Mouse (Mus musculus) forebrain, embryonic 16.5 days (tissue): Measurements from ENCODE around the gene Rph3al. TPM values are rescaled to one million over a fixed set of nuclear protein-coding genes. Genes with fewer than 3 reads are reported as not detected.

ENCODE experiments used
- ATAC-seq: fragments of 200-750 bp; cut with Nextera tagmentation; 2 replicates; pipeline ENCODE4 v1.8.0; 2017; ENCODE audit warnings: mild to moderate bottlenecking, moderate library complexity
- H3K27ac ChIP-seq: fragments of 300-500 bp; sonication (generic); 2 replicates; pipeline ENCODE4 v1.5.1; 2014; ENCODE audit warnings: low read length, control low read depth
- H3K27me3 ChIP-seq: fragments of 300-500 bp; sonication (generic); replicated peaks from 2 replicates; pipeline ENCODE4 v1.6.1; 2014; ENCODE audit warnings: low read length; ENCODE audit not compliant: control insufficient read depth, insufficient read depth
- H3K36me3 ChIP-seq: fragments of 300-500 bp; sonication (generic); 2 replicates; pipeline ENCODE4 v1.6.1; 2014; ENCODE audit not compliant: control insufficient read depth, insufficient read depth
- H3K4me1 ChIP-seq: fragments of 300-500 bp; sonication (generic); replicated peaks from 2 replicates; pipeline ENCODE4 v1.6.1; 2014; ENCODE audit warnings: low read length; ENCODE audit not compliant: control insufficient read depth, insufficient read depth
- H3K4me2 ChIP-seq: fragments of 300-500 bp; sonication (generic); 2 replicates; pipeline ENCODE4 v1.6.1; 2014; ENCODE audit warnings: mild to moderate bottlenecking, low read length, control low read depth
- H3K4me3 ChIP-seq: fragments of 300-500 bp; sonication (generic); replicated peaks from 2 replicates; pipeline ENCODE4 v1.5.1; 2014; ENCODE audit warnings: mild to moderate bottlenecking, low read length, control low read depth
- H3K9ac ChIP-seq: fragments of 300-500 bp; sonication (generic); replicated peaks from 2 replicates; pipeline ENCODE4 v1.6.1; 2014; ENCODE audit warnings: low read depth, low read length, control low read depth
- H3K9me3 ChIP-seq: fragments of 300-500 bp; sonication (generic); 2 replicates; pipeline ENCODE4 v1.6.1; 2016; ENCODE audit warnings: low read length; ENCODE audit not compliant: control insufficient read depth
- WGBS: fragments of 180-500 bp; shearing (Covaris S2); extraction: QIAGEN DNeasy Blood & Tissue Kit; methylation state at CpG from one replicate; pipeline ENCODE4 v1.1.7; 2014; 5-methylcytosine and 5-hydroxymethylcytosine counted together
- polyA plus RNA-seq: library from polyadenylated mRNA; unstranded; fragments of >200 nt; fragmentation: Nextera tagmentation; extraction: Ambion mirVana; gene quantifications from 2 replicates; pipeline ENCODE4 v1.2.1, GENCODE M21; 2015

Gene Rph3al
- polyA plus RNA-seq: 1.1 and 2.0 TPM in 2 replicates

- no peaks in the 10 kb centered on the region for H3K27me3 ChIP-seq
- ATAC-seq: no peak
- H3K36me3 ChIP-seq: no peaks in the 10 kb centered on the region
- H3K4me1 ChIP-seq: peaks cover 8% of the 10 kb centered on the region; the same call in 1 of the 2 replicates
- H3K27ac ChIP-seq: no peak within 1 kb of the TSS
- no peak within 1 kb of the TSS for H3K4me2 ChIP-seq
- 71% methylated on average over 6 of the region's 6 CpGs for whole genome bisulfite sequencing
- H3K9me3 ChIP-seq: no peaks in the 10 kb centered on the region
- no peak within 1 kb of the TSS for H3K9ac ChIP-seq
- H3K4me3 ChIP-seq: no peak within 1 kb of the TSS
These were observed at the start of gene Rph3al for GRCm38 (mm10) chr11:75938379-75938906. Rph3al (minus strand) TSS chr11:75938429.

GRCm38 (mm10) chr11:75985948-75986347 lies 47.7 kb upstream of the Rph3al start:
- Histone ChIP-seq H3K27me3 (no peaks in the 10 kb centered on the region), H3K4me3 (no peak overlapping the region), H3K4me1 (no peaks in the 10 kb centered on the region), H3K9ac (no peak overlapping the region), H3K36me3 (no peaks in the 10 kb centered on the region), H3K9me3 (no peaks in the 10 kb centered on the region), H3K27ac (no peak overlapping the region), H3K4me2 (no peak overlapping the region)
- 74% methylated on average over 7 of the region's 7 CpGs for WGBS
- ATAC-seq: no peak

- Histone ChIP-seq H3K4me2 (no peak overlapping the region), H3K36me3 (no peaks in the 10 kb centered on the region), H3K27ac (no peak overlapping the region), H3K4me1 (no peaks in the 10 kb centered on the region), H3K4me3 (no peak overlapping the region), H3K9ac (no peak overlapping the region), H3K9me3 (no peaks in the 10 kb centered on the region), H3K27me3 (no peaks in the 10 kb centered on the region)
- no peak for ATAC-seq
- 59% methylated on average over 1 of the region's 1 CpGs for WGBS
These were observed 46.4 kb upstream of the Rph3al start for GRCm38 (mm10) chr11:75984581-75984980.

GRCm38 (mm10) chr11:75983194-75983593 lies 45.0 kb upstream of the Rph3al start:
- Histone ChIP-seq H3K4me2 (no peak overlapping the region), H3K27me3 (no peaks in the 10 kb centered on the region), H3K4me3 (no peak overlapping the region), H3K9ac (no peak overlapping the region), H3K36me3 (no peaks in the 10 kb centered on the region), H3K27ac (no peak overlapping the region), H3K4me1 (no peaks in the 10 kb centered on the region), H3K9me3 (no peaks in the 10 kb centered on the region)
- no peak for ATAC-seq
- WGBS: 67% methylated on average over 4 of the region's 4 CpGs

GRCm38 (mm10) chr11:75980413-75980812 lies 42.2 kb upstream of the Rph3al start:
- Histone ChIP-seq H3K9me3 (no peaks in the 10 kb centered on the region), H3K27me3 (no peaks in the 10 kb centered on the region), H3K36me3 (no peaks in the 10 kb centered on the region), H3K4me1 (no peaks in the 10 kb centered on the region), H3K4me2 (no peak overlapping the region), H3K9ac (no peak overlapping the region), H3K4me3 (no peak overlapping the region), H3K27ac (no peak overlapping the region)
- 24% methylated on average over 2 of the region's 2 CpGs for WGBS
- ATAC-seq: no peak

GRCm38 (mm10) chr11:75978051-75978450 lies 39.8 kb upstream of the Rph3al start:
- no peak overlapping the region for H3K4me3 ChIP-seq
- H3K4me1 ChIP-seq: peaks cover 1% of the 10 kb centered on the region; the same call in 1 of the 2 replicates
- H3K9me3 ChIP-seq: no peaks in the 10 kb centered on the region; the same call in 1 of the 2 replicates
- ATAC-seq: no peak
- H3K36me3 ChIP-seq: no peaks in the 10 kb centered on the region
- no peaks in the 10 kb centered on the region for H3K27me3 ChIP-seq
- no peak overlapping the region for H3K4me2 ChIP-seq
- 82% methylated on average over 6 of the region's 6 CpGs for WGBS
- H3K27ac ChIP-seq: no peak overlapping the region
- H3K9ac ChIP-seq: no peak overlapping the region

GRCm38 (mm10) chr11:75976748-75977147 lies 38.5 kb upstream of the Rph3al start:
- no peak overlapping the region for H3K27ac ChIP-seq
- no peaks in the 10 kb centered on the region for H3K36me3 ChIP-seq
- ATAC-seq: no peak
- no peaks in the 10 kb centered on the region for H3K27me3 ChIP-seq
- H3K4me2 ChIP-seq: no peak overlapping the region
- peaks cover 3% of the 10 kb centered on the region; the same call in 1 of the 2 replicates for H3K4me1 ChIP-seq
- no peak overlapping the region for H3K4me3 ChIP-seq
- 77% methylated on average over 8 of the region's 8 CpGs for WGBS
- no peak overlapping the region for H3K9ac ChIP-seq
- H3K9me3 ChIP-seq: no peaks in the 10 kb centered on the region; the same call in 1 of the 2 replicates

GRCm38 (mm10) chr11:75973988-75974387 lies 35.8 kb upstream of the Rph3al start:
- no peaks in the 10 kb centered on the region for H3K27me3 ChIP-seq
- H3K9me3 ChIP-seq: no peaks in the 10 kb centered on the region; the same call in 1 of the 2 replicates
- H3K4me2 ChIP-seq: no peak overlapping the region
- WGBS: 95% methylated on average over 1 of the region's 1 CpGs
- H3K27ac ChIP-seq: no peak overlapping the region
- peaks cover 3% of the 10 kb centered on the region; the same call in 1 of the 2 replicates for H3K4me1 ChIP-seq
- H3K36me3 ChIP-seq: no peaks in the 10 kb centered on the region
- no peak for ATAC-seq
- H3K4me3 ChIP-seq: no peak overlapping the region
- no peak overlapping the region for H3K9ac ChIP-seq

- no peaks in the 10 kb centered on the region for H3K36me3 ChIP-seq
- H3K27ac ChIP-seq: no peak overlapping the region
- no peaks in the 10 kb centered on the region; the same call in 1 of the 2 replicates for H3K9me3 ChIP-seq
- peaks cover 3% of the 10 kb centered on the region; the same call in 1 of the 2 replicates for H3K4me1 ChIP-seq
- H3K27me3 ChIP-seq: no peaks in the 10 kb centered on the region
- no peak overlapping the region for H3K9ac ChIP-seq
- 12% methylated on average over 7 of the region's 7 CpGs for WGBS
- H3K4me3 ChIP-seq: no peak overlapping the region
- no peak for ATAC-seq
- no peak overlapping the region for H3K4me2 ChIP-seq
These were observed 34.8 kb upstream of the Rph3al start for GRCm38 (mm10) chr11:75972916-75973567.
